In genomic region chr8:60983688-60984079, GRCm38 (mm10) we compare ENCODE assay signal across 8 mouse cellular contexts. TPM values are rescaled to one million over a fixed set of nuclear protein-coding genes. Genes with fewer than 3 reads are reported as not detected.
DNase-seq lines count a peak whose midpoint lies in the region; ATAC-seq lines count a peak whose summit lies in the region.

No protein-coding gene starts in this region.

- H3K4me1 ChIP-seq in erythroblast, embryonic 14.5 days (ENCODE audit: control insufficient read depth), result peaks cover 48% of the 10 kb centered on the region
- H3K4me1 ChIP-seq in heart, embryonic 10.5 days, result 0 out of 2 replicates have a peak, but pooled peaks cover 4% of the 10 kb centered on the region
- 0 out of 2 replicates have a peak, but pooled peaks cover 9% of the 10 kb centered on the region for H3K4me1 ChIP-seq in kidney, embryonic 15.5 days
- H3K4me1 ChIP-seq in limb, embryonic 15.5 days, result 0 out of 2 replicates have a peak, but pooled peaks cover 3% of the 10 kb centered on the region
- H3K4me1 ChIP-seq in midbrain, embryonic 16.5 days (ENCODE audit: control insufficient read depth, insufficient read depth, low read length), result peaks cover 16% of the 10 kb centered on the region

- WGBS in heart, embryonic 10.5 days, result 11% methylated on average over 9 of the region's 9 CpGs
- 13% methylated on average over 9 of the region's 9 CpGs for WGBS in kidney, embryonic 15.5 days
- 11% methylated on average over 9 of the region's 9 CpGs for WGBS in limb, embryonic 15.5 days
- 8% methylated on average over 9 of the region's 9 CpGs for WGBS in midbrain, embryonic 16.5 days

- H3K9ac ChIP-seq in kidney, embryonic 15.5 days, result peak overlapping the region; percentile 47; the same call in 1 of the 2 replicates
- peak overlapping the region; percentile 55 for H3K9ac ChIP-seq in limb, embryonic 15.5 days
- H3K9ac ChIP-seq in midbrain, embryonic 16.5 days (ENCODE audit: low read depth, low read length), result peak overlapping the region; percentile 86

- H3K36me3 ChIP-seq in erythroblast, embryonic 14.5 days (ENCODE audit: control insufficient read depth), result peaks cover 15% of the 10 kb centered on the region
- H3K36me3 ChIP-seq in heart, embryonic 10.5 days, result no peaks in the 10 kb centered on the region
- H3K36me3 ChIP-seq in kidney, embryonic 15.5 days, result no peaks in the 10 kb centered on the region
- no peaks in the 10 kb centered on the region for H3K36me3 ChIP-seq in limb, embryonic 15.5 days
- no peaks in the 10 kb centered on the region for H3K36me3 ChIP-seq in midbrain, embryonic 16.5 days (ENCODE audit: control insufficient read depth, insufficient read depth, low read length)

- H3K27ac ChIP-seq in heart, embryonic 10.5 days, result peak overlapping the region; percentile 92
- H3K27ac ChIP-seq in kidney, embryonic 15.5 days, result peak overlapping the region; percentile 94
- H3K27ac ChIP-seq in limb, embryonic 15.5 days, result peak overlapping the region; percentile 79
- peak overlapping the region; percentile 90 for H3K27ac ChIP-seq in midbrain, embryonic 16.5 days (ENCODE audit: low read length)

- H3K27me3 ChIP-seq in erythroblast, embryonic 14.5 days (ENCODE audit: control insufficient read depth), result no peaks in the 10 kb centered on the region
- no peaks in the 10 kb centered on the region for H3K27me3 ChIP-seq in heart, embryonic 10.5 days (ENCODE audit: insufficient read depth, poor library complexity, severe bottlenecking)
- H3K27me3 ChIP-seq in kidney, embryonic 15.5 days, result no peaks in the 10 kb centered on the region
- H3K27me3 ChIP-seq in limb, embryonic 15.5 days, result no peaks in the 10 kb centered on the region
- H3K27me3 ChIP-seq in midbrain, embryonic 16.5 days (ENCODE audit: control insufficient read depth, insufficient read depth, low read depth, low read length), result no peaks in the 10 kb centered on the region

- H3K4me3 ChIP-seq in erythroblast, embryonic 14.5 days (replicated peaks), result peak overlapping the region; percentile 100
- peak overlapping the region; percentile 85 for H3K4me3 ChIP-seq in heart, embryonic 10.5 days
- H3K4me3 ChIP-seq in kidney, embryonic 15.5 days (replicated peaks), result peak overlapping the region; percentile 89
- H3K4me3 ChIP-seq in limb, embryonic 15.5 days, result peak overlapping the region; percentile 84
- peak overlapping the region; percentile 91 for H3K4me3 ChIP-seq in midbrain, embryonic 16.5 days (ENCODE audit: low read depth, low read length)

- H3K9me3 ChIP-seq in erythroblast, embryonic 14.5 days (ENCODE audit: control insufficient read depth, low read length), result no peaks in the 10 kb centered on the region
- H3K9me3 ChIP-seq in heart, embryonic 10.5 days, result no peaks in the 10 kb centered on the region
- H3K9me3 ChIP-seq in kidney, embryonic 15.5 days (replicated peaks), result no peaks in the 10 kb centered on the region
- no peaks in the 10 kb centered on the region for H3K9me3 ChIP-seq in limb, embryonic 15.5 days
- no peaks in the 10 kb centered on the region for H3K9me3 ChIP-seq in midbrain, embryonic 16.5 days (replicated peaks; ENCODE audit: control insufficient read depth, low read length, poor library complexity, severe bottlenecking)

- peak; percentile 64 for ATAC-seq in kidney, embryonic 15.5 days (replicated peaks; ENCODE audit: low FRiP score)
- no peak for ATAC-seq in limb, embryonic 15.5 days (ENCODE audit: insufficient number of reproducible peaks, low FRiP score, low TSS enrichment, low read depth)
- ATAC-seq in midbrain, embryonic 16.5 days, result peak; percentile 78

- DNase-seq in B cell, adult 2 months, result peak; percentile 58 to 59
- DNase-seq in brain, adult 2 months (ENCODE audit: low read depth, low spot score), result peak; percentile 89
- peak; percentile 79 for DNase-seq in heart, embryonic 10.5 days (ENCODE audit: low spot score)
- peak; percentile 69 to 78 for DNase-seq in spleen, postnatal 36 days (ENCODE audit: low spot score in 2 of 2)

- peak overlapping the region; percentile 91 for H3K4me2 ChIP-seq in kidney, embryonic 15.5 days
- H3K4me2 ChIP-seq in limb, embryonic 15.5 days, result peak overlapping the region; percentile 96
- H3K4me2 ChIP-seq in midbrain, embryonic 16.5 days (ENCODE audit: low read length), result peak overlapping the region; percentile 97

RNA-seq across cellular contexts. Expression of gene Clcn3, which starts 0.6 kb away (rescaled TPM):
- 3.7 and 4.2 TPM in 2 replicates for polyA plus RNA-seq in erythroblast, embryonic 14.5 days (2012)
- 21.7 and 26.0 TPM in 2 replicates for polyA plus RNA-seq in heart, embryonic 10.5 days (2016; fragmentation: Nextera tagmentation; extraction: Ambion mirVana)
- polyA plus RNA-seq in kidney, embryonic 15.5 days (2015; fragmentation: Nextera tagmentation; extraction: Ambion mirVana), result 26.5 and 27.1 TPM in 2 replicates
- polyA plus RNA-seq in limb, embryonic 15.5 days (2015; fragmentation: Nextera tagmentation; extraction: Ambion mirVana), result 17.5 and 17.8 TPM in 2 replicates
- 74.4 and 78.4 TPM in 2 replicates for polyA plus RNA-seq in midbrain, embryonic 16.5 days (2015; fragmentation: Nextera tagmentation; extraction: Ambion mirVana)

RNA-seq across cellular contexts. Expression of gene Nek1, which starts 9.3 kb away (rescaled TPM):
- 0.06 and 0.07 TPM in 2 replicates for polyA plus RNA-seq in erythroblast, embryonic 14.5 days (2012)
- polyA plus RNA-seq in heart, embryonic 10.5 days (2016; fragmentation: Nextera tagmentation; extraction: Ambion mirVana), result 12.8 and 13.7 TPM in 2 replicates
- polyA plus RNA-seq in kidney, embryonic 15.5 days (2015; fragmentation: Nextera tagmentation; extraction: Ambion mirVana), result 19.6 and 20.3 TPM in 2 replicates
- polyA plus RNA-seq in limb, embryonic 15.5 days (2015; fragmentation: Nextera tagmentation; extraction: Ambion mirVana), result 18.8 and 18.9 TPM in 2 replicates
- polyA plus RNA-seq in midbrain, embryonic 16.5 days (2015; fragmentation: Nextera tagmentation; extraction: Ambion mirVana), result 27.2 and 30.6 TPM in 2 replicates

Comparison
In these comparisons a context has a peak if more than half of its experiments do, and no peak if none do; other contexts are left out.
1. RNA of gene Nek1, which starts 9.3 kb away (polyA plus RNA-seq): 27.2 to 30.6 TPM in midbrain, embryonic 16.5 days, 19.6 to 20.3 TPM in kidney, embryonic 15.5 days, 18.8 to 18.9 TPM in limb, embryonic 15.5 days and 12.8 to 13.7 TPM in heart, embryonic 10.5 days; 0.06 to 0.07 TPM in erythroblast, embryonic 14.5 days; every median in the first group is over 10 times any median in the second.
2. Peak in every context shown above with its lines, with median percentiles within 50 percentile points of each other: DNase-seq, H3K4me3 ChIP-seq, H3K27ac ChIP-seq, H3K4me2 ChIP-seq and H3K9ac ChIP-seq.